Mouse (Mus musculus) embryonic facial prominence, embryonic 15.5 days (tissue): Measurements from ENCODE around the gene Itpripl1. TPM values are rescaled to one million over a fixed set of nuclear protein-coding genes. Genes with fewer than 3 reads are reported as not detected.
A peak's percentile ranks its signal among the peaks of the same experiment; 100 is the strongest.
"Not testable (repeated sequence)": the region's sequence is repeated elsewhere in the genome, so short reads cannot be mapped to it uniquely, and the experiment has no call there.

Experiments used
- ATAC-seq: fragments of 200-750 bp; cut with Nextera tagmentation; 2 replicates; pipeline ENCODE4 v1.8.0; 2017; ENCODE audit warnings: low read depth, moderate TSS enrichment; ENCODE audit not compliant: insufficient number of reproducible peaks, low FRiP score, low TSS enrichment
- H3K27ac ChIP-seq: fragments of 300-500 bp; sonication (generic); replicated peaks from 2 replicates; pipeline ENCODE4 v1.5.1; 2015; ENCODE audit warnings: mild to moderate bottlenecking, inconsistent platforms
- H3K27me3 ChIP-seq: fragments of 300-500 bp; sonication (generic); 2 replicates; pipeline ENCODE4 v1.6.1; 2015; ENCODE audit warnings: inconsistent platforms
- H3K36me3 ChIP-seq: fragments of 300-500 bp; sonication (generic); 2 replicates; pipeline ENCODE4 v1.6.1; 2015; ENCODE audit warnings: mild to moderate bottlenecking, inconsistent platforms
- H3K4me1 ChIP-seq: fragments of 300-500 bp; sonication (generic); 2 replicates; pipeline ENCODE4 v1.6.1; 2015; ENCODE audit warnings: inconsistent platforms
- H3K4me2 ChIP-seq: fragments of 300-500 bp; sonication (generic); replicated peaks from 2 replicates; pipeline ENCODE4 v1.6.1; 2015; ENCODE audit warnings: mild to moderate bottlenecking, inconsistent platforms
- H3K4me3 ChIP-seq: fragments of 300-500 bp; sonication (generic); replicated peaks from 2 replicates; pipeline ENCODE4 v1.5.1; 2015; ENCODE audit warnings: mild to moderate bottlenecking, inconsistent platforms
- H3K9ac ChIP-seq: fragments of 300-500 bp; sonication (generic); 2 replicates; pipeline ENCODE4 v1.6.1; 2015; ENCODE audit warnings: inconsistent platforms
- H3K9me3 ChIP-seq: fragments of 300-500 bp; sonication (generic); replicated peaks from 2 replicates; pipeline ENCODE4 v1.6.1; 2016; ENCODE audit warnings: inconsistent platforms
- WGBS: fragments of 180-500 bp; shearing (Covaris S2); methylation state at CpG from one replicate; pipeline ENCODE4 v1.1.7; 2015; 5-methylcytosine and 5-hydroxymethylcytosine counted together
- polyA plus RNA-seq: library from polyadenylated mRNA; unstranded; fragments of >200 nt; fragmentation: Nextera tagmentation; extraction: Ambion mirVana; gene quantifications from 2 replicates; pipeline ENCODE4 v1.2.1, GENCODE M21; 2015

The Itpripl1 gene
- polyA plus RNA-seq, 1 experiment from 2014 or later: 27.4 TPM

DNA sequence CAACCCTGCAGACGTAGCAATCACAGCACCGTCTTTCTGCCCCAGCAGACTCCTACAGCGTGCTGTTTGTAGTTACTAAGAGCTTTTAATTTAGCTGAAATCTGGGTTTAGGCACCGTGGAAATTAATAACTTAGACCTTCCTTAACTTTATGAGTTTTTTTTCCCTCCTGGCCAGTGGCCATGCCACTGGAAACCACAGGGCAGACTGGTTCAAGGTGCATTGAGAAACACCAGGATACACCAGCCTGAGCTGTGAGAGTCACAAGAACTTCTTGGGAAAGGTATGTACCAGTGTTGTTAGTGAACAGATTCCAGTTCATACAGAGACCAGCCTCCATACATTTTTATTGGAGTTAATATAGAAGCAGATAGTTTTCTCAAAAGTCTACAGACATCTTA, 4.8 kb downstream of the Itpripl1 start:
- H3K36me3 ChIP-seq: peaks cover 25% of the 10 kb centered on the region
- WGBS: 48% methylated on average over 4 of the region's 4 CpGs
- no peak overlapping the region for H3K9ac ChIP-seq
- H3K27ac ChIP-seq: peak overlapping the region; percentile 80; the same call in 1 of the 2 replicates
- ATAC-seq: no peak
- H3K27me3 ChIP-seq: no peaks in the 10 kb centered on the region
- H3K4me1 ChIP-seq: peaks cover 35% of the 10 kb centered on the region
- no peaks in the 10 kb centered on the region for H3K9me3 ChIP-seq
- no peak overlapping the region for H3K4me2 ChIP-seq
- no peak overlapping the region for H3K4me3 ChIP-seq

DNA sequence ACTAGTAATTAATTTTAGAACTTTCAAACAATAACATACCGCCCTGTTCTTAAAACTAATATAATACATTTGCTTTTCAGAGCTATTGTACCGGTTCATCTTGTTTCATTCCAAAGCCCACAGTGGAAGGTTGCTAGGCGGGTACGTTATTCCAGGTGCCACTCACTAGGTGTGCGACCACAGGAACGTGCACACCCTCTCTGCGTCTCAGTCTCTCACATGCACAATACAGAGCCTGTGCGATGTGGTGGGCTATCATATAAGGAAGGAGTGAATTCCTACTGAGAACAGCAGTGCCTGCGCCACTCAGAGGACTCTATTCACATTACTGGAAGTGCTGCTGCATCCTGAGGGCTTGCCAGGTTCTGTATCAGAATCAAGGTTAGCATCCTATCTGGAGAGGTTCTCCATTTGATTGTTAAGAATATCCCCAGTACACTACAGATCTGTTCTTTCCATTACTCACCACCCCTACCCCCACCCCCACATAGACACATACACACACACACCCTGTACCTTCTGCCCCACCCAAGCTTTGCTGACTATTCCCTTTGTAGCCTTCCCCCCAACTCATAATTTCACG, 5.3 kb downstream of the Itpripl1 start:
- Histone ChIP-seq H3K27ac (peak overlapping the region; percentile 80), H3K27me3 (no peaks in the 10 kb centered on the region), H3K9me3 (no peaks in the 10 kb centered on the region), H3K36me3 (peaks cover 25% of the 10 kb centered on the region), H3K9ac (no peak overlapping the region), H3K4me3 (no peak overlapping the region), H3K4me2 (no peak overlapping the region), H3K4me1 (peaks cover 35% of the 10 kb centered on the region)
- WGBS: 65% methylated on average over 10 of the region's 10 CpGs
- no peak for ATAC-seq

DNA sequence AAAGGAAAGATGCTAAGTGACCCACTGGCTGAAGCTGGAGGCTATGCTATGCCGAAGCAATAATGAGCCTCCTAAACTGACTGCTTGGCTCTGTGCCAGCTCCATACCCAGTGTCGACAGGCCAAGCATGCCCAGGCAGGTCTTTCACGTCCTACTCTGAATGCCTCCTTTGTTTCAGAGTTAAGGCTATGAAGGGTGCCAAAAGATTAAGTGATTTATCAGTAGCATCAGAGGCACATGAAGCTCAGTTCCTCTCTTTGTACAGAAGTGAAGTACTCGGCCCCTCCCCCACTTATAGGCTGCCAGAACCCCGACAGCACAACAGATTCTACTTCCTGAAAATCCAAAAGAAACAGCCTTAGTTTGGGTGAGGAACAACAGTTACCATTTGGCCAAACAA, 6.3 kb downstream of the Itpripl1 start:
- H3K9ac ChIP-seq: no peak overlapping the region
- 10% methylated on average over 5 of the region's 5 CpGs for WGBS
- no peaks in the 10 kb centered on the region for H3K9me3 ChIP-seq
- peaks cover 37% of the 10 kb centered on the region for H3K4me1 ChIP-seq
- peak; percentile 44; the same call in 1 of the 2 replicates for ATAC-seq
- no peaks in the 10 kb centered on the region for H3K27me3 ChIP-seq
- no peak overlapping the region for H3K4me3 ChIP-seq
- peak overlapping the region; percentile 80 for H3K27ac ChIP-seq
- H3K4me2 ChIP-seq: 0 out of 2 replicates have a peak overlapping the region, but pooled peaks have one; percentile 4
- H3K36me3 ChIP-seq: peaks cover 25% of the 10 kb centered on the region

DNA sequence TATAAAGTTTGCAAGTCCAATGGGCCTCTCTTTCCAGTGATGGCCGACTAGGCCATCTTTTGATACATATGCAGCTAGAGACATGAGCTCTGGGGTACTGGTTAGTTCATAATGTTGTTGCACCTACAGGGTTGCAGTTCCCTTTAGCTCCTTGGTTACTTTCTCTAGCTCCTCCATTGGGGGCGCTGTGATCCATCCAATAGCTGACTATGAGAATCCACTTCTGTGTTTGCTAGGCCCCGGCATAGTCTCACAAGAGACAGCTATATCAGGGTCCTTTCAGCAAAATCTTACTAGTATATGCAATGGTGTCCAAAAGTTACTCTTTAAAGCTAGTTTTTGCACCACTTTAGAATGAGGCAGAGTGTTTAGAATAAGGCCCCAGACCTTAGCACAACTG, 8.0 kb downstream of the Itpripl1 start:
- H3K4me2 ChIP-seq, H3K36me3 ChIP-seq, H3K4me3 ChIP-seq, ATAC-seq, H3K27ac ChIP-seq, H3K9me3 ChIP-seq, H3K27me3 ChIP-seq, H3K9ac ChIP-seq: not testable (repeated sequence)
- peaks cover 34% of the 10 kb centered on the region for H3K4me1 ChIP-seq
- WGBS: 44% methylated on average over 3 of the region's 3 CpGs

DNA sequence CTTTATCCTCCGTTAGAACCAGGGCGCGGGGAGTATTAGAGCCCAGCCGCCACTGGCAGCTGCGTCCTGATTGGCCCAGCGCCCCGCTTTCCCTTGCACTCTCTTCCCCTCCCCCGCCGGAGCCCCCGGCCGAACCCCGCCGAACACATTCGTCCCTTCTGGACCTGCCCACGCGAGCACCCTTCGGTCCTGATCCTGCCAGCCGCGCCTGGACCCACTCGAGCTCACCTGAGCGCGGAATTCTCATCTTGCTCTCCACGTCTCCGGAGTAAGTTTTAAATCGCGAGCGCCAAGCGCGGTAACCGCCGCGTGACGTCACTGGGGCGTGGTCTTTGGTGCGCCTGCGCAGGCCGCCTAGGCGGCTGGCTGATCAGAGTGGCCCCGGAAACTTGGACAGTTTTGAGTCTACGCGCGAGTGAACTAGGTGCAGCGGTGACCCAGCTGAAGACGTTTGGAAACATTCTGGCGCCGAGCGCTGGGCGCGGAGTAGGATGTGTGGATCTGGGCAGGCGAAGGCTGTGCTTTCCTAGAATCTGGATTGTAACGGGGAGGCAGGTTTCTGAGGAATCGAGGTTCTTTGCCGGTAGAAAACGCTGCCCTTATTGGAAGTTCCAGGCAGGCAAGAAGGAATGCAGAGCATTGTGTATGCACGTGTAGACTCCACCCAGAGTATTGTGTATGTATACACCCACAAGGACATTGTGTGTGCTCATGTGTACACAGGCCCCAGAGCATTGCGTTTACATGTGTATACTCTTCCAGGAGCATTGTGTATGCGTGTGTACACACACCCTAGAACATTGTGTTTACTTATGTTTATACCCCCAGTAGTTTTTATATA, 9.4 kb downstream of the Itpripl1 start, which contains the start of gene Ncaph:
Ncaph (minus strand) TSS at position 334 of the 841 bp plus-strand sequence.
- peak; percentile 88 for ATAC-seq
- Histone ChIP-seq H3K4me3 (peak within 1 kb of the TSS; percentile 88), H3K4me1 (peaks cover 30% of the 10 kb centered on the region), H3K27ac (peak within 1 kb of the TSS; percentile 93), H3K36me3 (no peaks in the 10 kb centered on the region), H3K9me3 (no peaks in the 10 kb centered on the region), H3K27me3 (no peaks in the 10 kb centered on the region), H3K4me2 (peak within 1 kb of the TSS; percentile 50), H3K9ac (peak within 1 kb of the TSS; percentile 75)
- 1% methylated on average over 57 of the region's 57 CpGs for WGBS

DNA sequence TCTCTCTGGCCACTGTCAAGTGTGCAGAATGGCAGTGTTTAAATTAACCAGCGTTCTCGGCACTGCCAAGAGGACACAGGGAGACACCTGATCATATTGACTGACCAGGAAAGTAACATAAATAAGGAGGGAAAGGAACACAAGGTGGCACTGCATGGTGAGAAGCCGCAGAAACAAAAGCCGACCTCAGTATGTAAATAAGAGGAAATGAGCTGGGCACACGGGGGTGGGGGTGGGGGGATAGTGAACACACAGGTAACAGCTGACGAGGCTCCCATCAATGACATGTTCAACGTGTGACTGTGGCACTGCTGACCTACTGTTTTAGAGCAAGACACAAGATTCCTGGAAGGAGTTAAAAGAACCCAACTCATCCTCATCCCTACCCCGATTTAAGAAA, 11.9 kb downstream of the Itpripl1 start:
- Histone ChIP-seq H3K4me2 (no peak overlapping the region), H3K9ac (no peak overlapping the region)
- 70% methylated on average over 8 of the region's 8 CpGs for WGBS

DNA sequence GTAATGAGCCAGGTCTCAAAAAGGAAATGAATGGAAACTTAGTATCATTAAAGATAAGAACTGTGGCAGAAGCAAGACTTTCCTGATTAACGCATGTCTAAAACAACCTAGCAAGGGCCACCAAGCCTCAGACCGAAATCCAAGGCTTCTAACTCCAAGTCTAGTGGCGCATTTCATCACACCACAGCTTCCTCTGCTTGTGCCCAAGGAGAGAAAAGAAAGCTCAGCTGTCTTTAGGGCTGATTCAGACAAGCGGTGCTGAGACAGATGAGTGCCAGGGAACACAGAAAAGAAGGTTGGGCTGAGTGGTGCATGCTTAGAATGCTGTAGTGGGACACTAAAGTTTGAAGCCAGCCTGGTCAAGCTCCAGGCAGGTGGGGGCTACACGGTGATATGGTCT, 14.3 kb downstream of the Itpripl1 start:
- WGBS: 89% methylated on average over 5 of the region's 5 CpGs
- peaks cover 13% of the 10 kb centered on the region for H3K4me1 ChIP-seq
- no peaks in the 10 kb centered on the region for H3K9me3 ChIP-seq
- no peak overlapping the region for H3K4me3 ChIP-seq
- no peak for ATAC-seq
- H3K4me2 ChIP-seq: no peak overlapping the region
- no peak overlapping the region for H3K9ac ChIP-seq
- no peak overlapping the region for H3K27ac ChIP-seq
- peaks cover 28% of the 10 kb centered on the region for H3K36me3 ChIP-seq
- no peaks in the 10 kb centered on the region for H3K27me3 ChIP-seq

More for the DNA sequence above, 11.9 kb downstream of the Itpripl1 start:
- no peak overlapping the region for H3K4me3 ChIP-seq
- peaks cover 18% of the 10 kb centered on the region for H3K4me1 ChIP-seq
- no peaks in the 10 kb centered on the region for H3K9me3 ChIP-seq
- H3K27ac ChIP-seq: no peak overlapping the region
- no peak for ATAC-seq
- peaks cover 4% of the 10 kb centered on the region for H3K36me3 ChIP-seq
- no peaks in the 10 kb centered on the region for H3K27me3 ChIP-seq

DNA sequence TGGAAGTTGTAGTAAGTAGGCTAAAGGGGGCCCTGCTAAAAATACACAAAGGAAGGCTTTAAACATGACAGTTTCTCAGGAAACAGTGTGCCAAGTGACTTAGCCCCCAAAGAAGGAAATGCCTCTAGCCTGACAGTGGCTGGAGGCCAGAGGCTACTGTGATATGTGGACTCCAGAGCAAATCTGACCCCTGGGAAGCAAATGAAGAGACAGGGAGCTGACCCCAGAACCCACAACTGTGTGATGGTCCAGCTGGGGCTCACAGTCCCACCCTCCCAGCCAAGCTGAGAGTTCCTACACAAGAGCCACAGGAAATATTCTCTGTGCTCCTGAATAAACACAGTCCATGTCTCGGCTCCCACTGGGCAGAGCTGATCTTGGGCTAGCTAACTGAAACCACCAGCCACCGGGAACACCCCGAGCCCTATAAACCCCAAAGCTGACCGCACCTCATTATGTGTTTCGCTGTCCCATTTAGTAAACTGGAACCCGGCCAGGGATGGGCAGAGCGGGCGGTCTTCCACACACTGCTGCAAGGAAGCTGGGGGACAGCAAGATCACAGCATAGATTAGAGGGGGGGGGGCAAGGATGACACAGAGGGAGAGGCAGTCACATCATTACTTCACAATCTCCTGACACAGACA, 21.5 kb downstream of the Itpripl1 start:
- H3K27me3 ChIP-seq: no peaks in the 10 kb centered on the region
- ATAC-seq: 0 out of 2 replicates have a peak, but pooled peaks have one; percentile 39
- 81% methylated on average over 8 of the region's 8 CpGs for WGBS

DNA sequence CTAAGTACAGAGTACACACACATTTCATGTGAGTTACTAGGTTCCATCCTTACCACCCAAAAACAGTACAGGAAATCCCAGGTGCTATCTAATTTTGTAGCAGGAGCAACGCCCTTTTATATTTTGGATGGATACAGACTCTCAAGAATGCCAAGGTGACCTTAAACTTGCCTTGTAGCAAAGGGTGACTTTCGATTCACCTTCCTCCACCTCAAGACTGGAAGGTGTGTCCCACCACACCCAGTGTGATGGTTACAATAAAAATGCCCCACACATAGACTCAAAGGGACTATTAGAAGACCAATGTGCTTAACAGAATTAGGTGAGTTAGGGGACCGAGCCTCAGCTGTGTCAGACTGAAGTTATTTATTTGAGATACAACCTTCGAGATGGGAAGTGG, 34.3 kb downstream of the Itpripl1 start:
- WGBS: 93% methylated on average over 4 of the region's 4 CpGs
- ATAC-seq: no peak

More for the DNA sequence above, 21.5 kb downstream of the Itpripl1 start:
- Histone ChIP-seq H3K4me2 (no peak overlapping the region), H3K9ac (no peak overlapping the region), H3K4me3 (no peak overlapping the region), H3K27ac (0 out of 2 replicates have a peak overlapping the region, but pooled peaks have one; percentile 1), H3K4me1 (no peaks in the 10 kb centered on the region), H3K9me3 (no peaks in the 10 kb centered on the region), H3K36me3 (peaks cover 85% of the 10 kb centered on the region)

DNA sequence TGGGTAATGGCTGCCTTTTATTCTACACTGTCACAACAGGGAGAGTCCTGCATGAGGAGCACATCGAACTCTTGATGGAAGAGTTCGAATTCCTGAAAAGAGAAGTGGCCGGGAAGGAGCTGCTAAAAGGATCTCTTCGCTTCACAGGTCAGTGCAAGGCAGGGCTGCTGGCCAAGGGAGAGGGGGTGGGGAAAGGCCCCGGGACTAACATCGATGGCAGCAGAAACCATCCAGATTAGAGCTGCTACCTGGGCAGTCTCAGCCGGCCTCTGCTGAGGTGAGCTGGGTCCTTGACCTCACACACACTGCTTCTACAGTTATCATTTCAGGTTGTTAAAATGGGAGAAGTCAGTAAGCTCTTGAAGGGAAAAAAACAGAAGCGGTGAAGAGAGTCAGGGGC, 51.2 kb downstream of the Itpripl1 start:
- no peak overlapping the region for H3K4me2 ChIP-seq
- no peak overlapping the region for H3K9ac ChIP-seq
- H3K4me1 ChIP-seq: no peaks in the 10 kb centered on the region
- no peak overlapping the region for H3K27ac ChIP-seq
- no peak overlapping the region for H3K4me3 ChIP-seq
- no peaks in the 10 kb centered on the region for H3K9me3 ChIP-seq
- no peak for ATAC-seq
- H3K36me3 ChIP-seq: peaks cover 12% of the 10 kb centered on the region; the same call in 1 of the 2 replicates
- no peaks in the 10 kb centered on the region for H3K27me3 ChIP-seq
- WGBS: 72% methylated on average over 8 of the region's 8 CpGs

More for the DNA sequence above, 34.3 kb downstream of the Itpripl1 start:
- Histone ChIP-seq H3K4me1 (no peaks in the 10 kb centered on the region), H3K36me3 (peaks cover 84% of the 10 kb centered on the region), H3K9ac (no peak overlapping the region), H3K4me2 (no peak overlapping the region), H3K9me3 (no peaks in the 10 kb centered on the region), H3K4me3 (no peak overlapping the region), H3K27ac (no peak overlapping the region), H3K27me3 (no peaks in the 10 kb centered on the region)

DNA sequence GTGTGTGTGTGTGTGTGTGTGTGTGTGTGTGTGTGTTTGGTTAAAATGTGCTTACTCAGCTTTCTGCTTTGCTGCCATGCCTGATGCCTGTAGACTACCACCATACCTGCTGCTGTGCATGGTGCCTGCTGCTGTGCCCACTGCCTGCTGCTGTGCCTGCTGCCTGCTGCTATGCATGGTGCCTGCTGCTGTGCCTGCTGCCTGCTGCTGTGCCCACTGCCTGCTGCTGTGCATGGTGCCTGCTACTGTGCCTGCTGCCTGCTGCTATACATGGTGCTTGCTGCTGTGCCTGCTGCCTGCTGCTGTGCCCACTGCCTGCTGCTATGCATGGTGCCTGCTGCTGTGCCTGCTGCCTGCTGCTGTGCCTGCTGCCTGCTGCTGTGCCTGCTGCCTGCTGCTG, 53.1 kb downstream of the Itpripl1 start:
- not testable (repeated sequence) for H3K4me3 ChIP-seq, H3K27ac ChIP-seq, H3K4me1 ChIP-seq, H3K27me3 ChIP-seq, ATAC-seq, H3K36me3 ChIP-seq, H3K4me2 ChIP-seq, H3K9ac ChIP-seq, H3K9me3 ChIP-seq
